Mouse (Mus musculus) limb, embryonic 11.5 days (tissue): Measurements from ENCODE around the gene Sox3. TPM values are rescaled to one million over a fixed set of nuclear protein-coding genes. Genes with fewer than 3 reads are reported as not detected.
A peak's percentile ranks its signal among the peaks of the same experiment; 100 is the strongest.

Experiments used
- ATAC-seq: fragments of 200-750 bp; cut with Nextera tagmentation; 2 replicates; pipeline ENCODE4 v1.8.0; 2017; ENCODE audit warnings: low read depth; ENCODE audit not compliant: insufficient number of reproducible peaks, low FRiP score, low TSS enrichment
- DNase-seq: peaks from one replicate; pipeline ENCODE4 v3.0.0-alpha.2; 2015; ENCODE audit warnings: low spot score
- H3K27ac ChIP-seq: fragments of 300-500 bp; sonication (generic); replicated peaks from 2 replicates; pipeline ENCODE4 v1.5.1; 2014; ENCODE audit warnings: low read depth, mild to moderate bottlenecking, low read length
- H3K27me3 ChIP-seq: fragments of 300-500 bp; sonication (generic); 2 replicates; pipeline ENCODE4 v1.6.1; 2014; ENCODE audit warnings: mild to moderate bottlenecking, low read length, mixed read lengths; ENCODE audit not compliant: control insufficient read depth, insufficient read depth
- H3K36me3 ChIP-seq: fragments of 300-500 bp; sonication (generic); 2 replicates; pipeline ENCODE4 v1.6.1; 2014; ENCODE audit warnings: mild to moderate bottlenecking, low read length, moderate library complexity, mixed read lengths; ENCODE audit not compliant: control insufficient read depth, insufficient read depth
- H3K4me1 ChIP-seq: fragments of 300-500 bp; sonication (generic); 2 replicates; pipeline ENCODE4 v1.6.1; 2014; ENCODE audit warnings: low read length, mixed read lengths; ENCODE audit not compliant: control insufficient read depth, insufficient read depth
- H3K4me2 ChIP-seq: fragments of 300-500 bp; sonication (generic); 2 replicates; pipeline ENCODE4 v1.6.1; 2014; ENCODE audit warnings: low read depth, mild to moderate bottlenecking, moderate library complexity; ENCODE audit not compliant: severe bottlenecking
- H3K4me3 ChIP-seq: fragments of 300-500 bp; sonication (generic); 2 replicates; pipeline ENCODE4 v1.5.1; 2014; ENCODE audit warnings: low read depth, low read length
- H3K9ac ChIP-seq: fragments of 300-500 bp; sonication (generic); 2 replicates; pipeline ENCODE4 v1.6.1; 2014; ENCODE audit warnings: mild to moderate bottlenecking, low read length
- H3K9me3 ChIP-seq: fragments of 300-500 bp; sonication (generic); 2 replicates; pipeline ENCODE4 v1.6.1; 2016; ENCODE audit warnings: low read length; ENCODE audit not compliant: control insufficient read depth
- WGBS: fragments of 180-500 bp; shearing (Covaris S2); extraction: QIAGEN DNeasy Blood & Tissue Kit; methylation state at CpG from one replicate; pipeline ENCODE4 v1.1.7; 2014; 5-methylcytosine and 5-hydroxymethylcytosine counted together
- polyA plus RNA-seq: library from polyadenylated mRNA; unstranded; fragments of >200 nt; fragmentation: Nextera tagmentation; extraction: Ambion mirVana; gene quantifications from 2 replicates; pipeline ENCODE4 v1.2.1, GENCODE M21; 2014

Sox3 gene
- polyA plus RNA-seq, 1 experiment from 2014 or later, result not detected

DNA sequence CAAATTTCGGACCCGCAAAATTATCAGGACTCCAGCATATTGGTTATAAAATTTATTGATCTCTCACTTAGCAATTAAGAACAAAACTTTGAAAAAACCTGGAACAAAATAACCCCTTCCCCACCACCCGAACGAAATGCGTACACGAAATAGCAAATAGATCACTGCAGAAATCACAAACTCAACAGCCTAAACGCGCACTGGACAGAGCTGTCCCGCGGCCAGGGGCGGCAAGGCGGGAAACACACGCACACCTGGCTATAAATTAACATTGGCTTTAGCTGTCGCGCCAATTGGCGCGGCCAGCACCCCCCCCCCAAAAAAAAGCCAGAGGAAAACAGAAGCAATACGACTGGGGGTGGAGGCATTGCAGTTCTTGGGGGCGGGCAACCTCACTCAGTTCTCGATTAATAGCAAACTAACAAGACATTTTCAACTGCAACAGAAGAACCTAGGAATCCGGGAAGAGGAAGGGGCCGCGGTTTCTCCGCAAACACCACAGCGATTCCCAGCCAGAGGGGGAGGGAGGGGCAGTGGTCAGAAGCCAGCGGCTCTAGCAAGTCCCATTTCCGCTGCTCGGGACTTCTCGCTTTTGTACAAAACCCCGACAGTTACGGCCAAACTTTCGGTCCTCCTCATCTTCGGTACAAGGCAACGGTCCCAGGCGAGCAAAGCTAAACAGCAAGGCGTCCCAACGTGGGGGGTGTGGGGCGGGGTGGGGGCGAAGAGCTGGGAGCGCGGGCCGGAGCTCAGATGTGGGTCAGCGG lies 1.7 kb downstream of the Sox3 start:
- H3K4me3 ChIP-seq, result peak overlapping the region; percentile 24
- H3K4me1 ChIP-seq, result no peaks in the 10 kb centered on the region
- H3K27ac ChIP-seq, result no peak overlapping the region
- ATAC-seq (no peak), DNase-seq (peak; percentile 50)
- peaks cover 49% of the 10 kb centered on the region for H3K27me3 ChIP-seq
- 0 out of 2 replicates have a peak, but pooled peaks cover 3% of the 10 kb centered on the region for H3K9me3 ChIP-seq
- H3K36me3 ChIP-seq, result no peaks in the 10 kb centered on the region
- no peak overlapping the region for H3K9ac ChIP-seq
- H3K4me2 ChIP-seq, result peak overlapping the region; percentile 56
- WGBS, result 18% methylated on average over 43 of the region's 43 CpGs

DNA sequence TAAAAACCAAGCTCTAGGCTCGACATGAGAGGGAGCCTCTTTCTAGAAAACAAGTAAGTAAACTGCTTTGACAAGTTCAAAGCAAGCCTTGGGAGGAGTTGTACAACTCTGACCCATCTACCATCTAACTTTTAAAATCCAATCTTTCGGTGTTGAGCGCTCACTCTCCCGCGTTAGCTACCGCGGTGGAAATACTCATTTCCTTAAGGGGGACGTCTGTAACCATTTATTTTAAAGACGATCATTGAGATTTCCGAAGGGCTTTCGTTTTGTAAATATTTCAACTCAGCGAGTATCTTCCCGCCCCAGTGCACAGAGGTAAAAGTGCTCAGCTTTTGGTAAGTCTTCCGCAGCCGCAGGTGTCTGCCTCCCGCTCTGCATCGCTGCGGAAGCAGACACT lies 2.6 kb downstream of the Sox3 start:
- no peak overlapping the region for H3K4me2 ChIP-seq
- WGBS, result 18% methylated on average over 18 of the region's 18 CpGs
- H3K9me3 ChIP-seq, result 0 out of 2 replicates have a peak, but pooled peaks cover 3% of the 10 kb centered on the region
- no peak overlapping the region for H3K27ac ChIP-seq
- DNase-seq (peak; percentile 27), ATAC-seq (no peak)
- H3K9ac ChIP-seq, result no peak overlapping the region
- no peaks in the 10 kb centered on the region for H3K36me3 ChIP-seq
- no peak overlapping the region for H3K4me3 ChIP-seq
- H3K27me3 ChIP-seq, result peaks cover 40% of the 10 kb centered on the region
- no peaks in the 10 kb centered on the region for H3K4me1 ChIP-seq

DNA sequence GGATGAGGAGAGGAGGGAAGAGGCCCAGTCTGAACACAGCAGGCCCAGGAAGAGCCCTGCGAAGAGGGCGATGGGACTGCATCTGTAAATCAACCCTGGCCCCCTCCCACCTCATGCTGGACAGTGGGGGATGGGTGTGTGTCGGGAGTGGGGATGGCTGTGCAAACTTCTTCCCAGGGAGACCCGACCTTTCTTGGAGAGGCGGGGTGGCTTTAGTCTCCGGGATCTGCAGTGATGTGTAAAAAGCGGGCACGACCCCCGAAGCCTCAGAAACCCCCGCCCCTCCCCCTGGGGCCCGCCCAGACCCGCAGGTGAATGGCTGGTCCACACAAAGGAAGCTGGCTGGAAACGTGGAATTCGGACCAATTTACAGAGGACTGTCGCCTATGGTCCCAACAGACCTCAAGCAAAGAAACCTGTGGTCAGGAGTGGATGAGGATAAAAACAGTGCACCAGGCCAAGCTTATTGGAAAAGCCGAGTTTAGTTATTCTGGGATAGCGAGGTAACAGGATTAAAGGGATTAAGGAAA lies 3.2 kb downstream of the Sox3 start:
- Histone ChIP-seq H3K4me1 (no peaks in the 10 kb centered on the region), H3K27ac (no peak overlapping the region), H3K4me3 (no peak overlapping the region), H3K36me3 (no peaks in the 10 kb centered on the region), H3K4me2 (no peak overlapping the region), H3K9ac (no peak overlapping the region), H3K27me3 (peaks cover 37% of the 10 kb centered on the region), H3K9me3 (0 out of 2 replicates have a peak, but pooled peaks cover 3% of the 10 kb centered on the region)
- WGBS, result 13% methylated on average over 17 of the region's 17 CpGs
- no peak for ATAC-seq
- DNase-seq, result peak; percentile 24
